Mouse (Mus musculus) frontal cortex, adult 2 months (tissue): ENCODE data around the gene Nars2. TPM values are rescaled to one million over a fixed set of nuclear protein-coding genes. Genes with fewer than 3 reads are reported as not detected.

Source experiments
- polyA plus RNA-seq: library from polyadenylated mRNA; depleted of rRNA; stranded (reverse); fragments of >200 nt; gene quantifications from 2 replicates; pipeline ENCODE4 v1.2.3, GENCODE M21; 2012; rRNA removed

Gene Nars2
- polyA plus RNA-seq, 1 experiment = 10.1 TPM

Other genes starting within 250 kb of the Nars2 start
- gene Gab2, start 130.1 kb downstream of the Nars2 start, polyA plus RNA-seq = 11.6 and 14.1 TPM in 2 replicates